In genomic region chr5:107201509-107202182, GRCm38 (mm10) we compare ENCODE assay signal across 10 mouse cellular contexts.
DNase-seq lines count a peak whose midpoint lies in the region; ATAC-seq lines count a peak whose summit lies in the region.
"Had no signal": no experiment of that assay in that cellular context is flagged by ENCODE, and none has a peak within 500 bp of the region (broad histone marks: within the 10 kb centered on the region; RNA-seq: fewer than 3 reads in every experiment).

No protein-coding gene starts in this region.

- ATAC-seq in heart, embryonic 15.5 days (replicated peaks; ENCODE audit: insufficient number of reproducible peaks, insufficient read depth, low FRiP score, low read depth), result no peak
- ATAC-seq in megakaryocyte-erythroid progenitor cell, adult 5-6 weeks (replicated peaks; ENCODE audit: low FRiP score, low TSS enrichment, poor library complexity, severe bottlenecking), result no peak; the same call in 1 of the 2 replicates
- no peak for ATAC-seq in forebrain, embryonic 12.5 days (ENCODE audit: low FRiP score)
- ATAC-seq: midbrain, embryonic 15.5 days had no signal

- H3K4me1 ChIP-seq in heart, embryonic 15.5 days (replicated peaks), result peaks cover 35% of the 10 kb centered on the region
- peaks cover 50% of the 10 kb centered on the region for H3K4me1 ChIP-seq in limb, embryonic 10.5 days
- H3K4me1 ChIP-seq in forebrain, embryonic 12.5 days, result peaks cover 6% of the 10 kb centered on the region; the same call in 1 of the 2 replicates
- H3K4me1 ChIP-seq: midbrain, embryonic 15.5 days had no signal

- H3K9me3 ChIP-seq in heart, embryonic 15.5 days (replicated peaks), result no peaks in the 10 kb centered on the region
- no peaks in the 10 kb centered on the region for H3K9me3 ChIP-seq in limb, embryonic 10.5 days (replicated peaks)
- no peaks in the 10 kb centered on the region for H3K9me3 ChIP-seq in forebrain, embryonic 12.5 days
- H3K9me3 ChIP-seq: liver, embryonic 15.5 days; midbrain, embryonic 15.5 days had no signal

- no peak overlapping the region for H3K4me2 ChIP-seq in heart, embryonic 15.5 days
- H3K4me2 ChIP-seq in forebrain, embryonic 12.5 days, result no peak overlapping the region
- H3K4me2 ChIP-seq: liver, embryonic 15.5 days; midbrain, embryonic 15.5 days had no signal

- peak overlapping the region; percentile 55; the same call in 1 of the 2 replicates for H3K27ac ChIP-seq in heart, embryonic 15.5 days
- peak overlapping the region; percentile 71 for H3K27ac ChIP-seq in limb, embryonic 10.5 days
- no peak overlapping the region for H3K27ac ChIP-seq in forebrain, embryonic 12.5 days
- H3K27ac ChIP-seq: midbrain, embryonic 15.5 days had no signal

- intact Hi-C loops in heart, postnatal 36 days (cut with DNase I), result no loop called here
- intact Hi-C loops in left cerebral cortex, postnatal 10 days (cut with DNase I), result no loop called here

- no peaks in the 10 kb centered on the region for H3K27me3 ChIP-seq in heart, embryonic 15.5 days
- H3K27me3 ChIP-seq in limb, embryonic 10.5 days (ENCODE audit: low read depth, poor library complexity, severe bottlenecking), result no peaks in the 10 kb centered on the region
- no peaks in the 10 kb centered on the region for H3K27me3 ChIP-seq in forebrain, embryonic 12.5 days
- H3K27me3 ChIP-seq: liver, embryonic 15.5 days; midbrain, embryonic 15.5 days had no signal

- no peak overlapping the region for H3K9ac ChIP-seq in heart, embryonic 15.5 days
- H3K9ac ChIP-seq in forebrain, embryonic 12.5 days, result no peak overlapping the region
- H3K9ac ChIP-seq: liver, embryonic 15.5 days; midbrain, embryonic 15.5 days had no signal

- WGBS in heart, embryonic 15.5 days, result 70% methylated on average over 9 of the region's 9 CpGs
- WGBS in limb, embryonic 10.5 days, result 66% methylated on average over 9 of the region's 9 CpGs
- WGBS in forebrain, embryonic 12.5 days, result 68% methylated on average over 9 of the region's 9 CpGs

- H3K36me3 ChIP-seq in heart, embryonic 15.5 days, result no peaks in the 10 kb centered on the region
- peaks cover 7% of the 10 kb centered on the region; the same call in 1 of the 2 replicates for H3K36me3 ChIP-seq in limb, embryonic 10.5 days
- H3K36me3 ChIP-seq in forebrain, embryonic 12.5 days (replicated peaks), result no peaks in the 10 kb centered on the region
- H3K36me3 ChIP-seq: liver, embryonic 15.5 days; midbrain, embryonic 15.5 days had no signal

- H3K4me3 ChIP-seq in heart, embryonic 15.5 days, result no peak overlapping the region
- no peak overlapping the region for H3K4me3 ChIP-seq in limb, embryonic 10.5 days
- H3K4me3 ChIP-seq in forebrain, embryonic 12.5 days (replicated peaks), result no peak overlapping the region
- H3K4me3 ChIP-seq: liver, embryonic 15.5 days; midbrain, embryonic 15.5 days had no signal

- DNase-seq in heart, postnatal 36 days, result no peak
- DNase-seq in thymus, postnatal 14 days, result peak; percentile 27
- no peak for DNase-seq in thymus, adult 18-20 months
- DNase-seq in limb, embryonic 10.5 days (ENCODE audit: low spot score), result no peak
- DNase-seq in left cerebral cortex, postnatal 10 days (ENCODE audit: extremely low spot score in 1 of 2, low spot score in 2 of 2), result no peak
